Mouse (Mus musculus) liver, embryonic 16.5 days (tissue): ENCODE results near the gene Trim39. TPM values are rescaled to one million over a fixed set of nuclear protein-coding genes. Genes with fewer than 3 reads are reported as not detected.

Source experiments
- polyA plus RNA-seq: library from polyadenylated mRNA; unstranded; fragments of >200 nt; fragmentation: Nextera tagmentation; extraction: Ambion mirVana; gene quantifications from 2 replicates; pipeline ENCODE4 v1.2.1, GENCODE M21; 2015

The Trim39 gene
- polyA plus RNA-seq, 1 experiment from 2014 or later, result 5.0 TPM

Other genes starting within 250 kb of the Trim39 start
- gene H2-T23, start 239.4 kb downstream of the Trim39 start, polyA plus RNA-seq, result 69.6 and 73.5 TPM in 2 replicates
- 11.3 and 13.4 TPM in 2 replicates for gene H2-T22, start 229.5 kb downstream of the Trim39 start, polyA plus RNA-seq
- gene Gm6034, start 229.3 kb downstream of the Trim39 start, polyA plus RNA-seq, result not detected in 2 replicates
- 0.20 TPM in 1 of 2 replicates, not detected in the other for gene Gm11127, start 213.9 kb downstream of the Trim39 start, polyA plus RNA-seq
- gene Gm19684, start 150.6 kb downstream of the Trim39 start, polyA plus RNA-seq, result not detected in 2 replicates
- not detected in 2 replicates for gene Gm7030, start 142.8 kb downstream of the Trim39 start, polyA plus RNA-seq
- gene Gm8909, start 103.7 kb downstream of the Trim39 start, polyA plus RNA-seq, result not detected in 2 replicates
- gene H2-T3, start 82.0 kb downstream of the Trim39 start, polyA plus RNA-seq, result 0.19 TPM in 1 of 2 replicates, not detected in the other
- 54.1 and 59.3 TPM in 2 replicates for gene Rpp21, start 14.2 kb downstream of the Trim39 start, polyA plus RNA-seq
- not detected in 2 replicates for gene H2-M10.2, start 14.2 kb upstream of the Trim39 start, polyA plus RNA-seq
- not detected in 2 replicates for gene H2-M10.1, start 53.9 kb upstream of the Trim39 start, polyA plus RNA-seq
- not detected in 2 replicates for gene H2-M10.3, start 96.2 kb upstream of the Trim39 start, polyA plus RNA-seq
- gene H2-M10.4, start 190.1 kb upstream of the Trim39 start, polyA plus RNA-seq, result not detected in 2 replicates